Mouse (Mus musculus): ENCODE results near the gene Bola2. TPM values are rescaled to one million over a fixed set of nuclear protein-coding genes. Genes with fewer than 3 reads are reported as not detected.

Gene Bola2
- total and polyA plus RNA-seq, 3 experiments = 163 to 436 TPM; not detected in 1

GRCm38 (mm10) chr7:126741964-126742482, 46.8 kb downstream of the Bola2 start:
- TF ChIP-seq ZKSCAN1 (IDR thresholded peaks at IDR 0.05; ENCODE audit: low read depth, low read length) (no peak), RAD21 (IDR thresholded peaks at IDR 0.05; ENCODE audit: low read depth, low read length) (no peak), POLR2A (IDR thresholded peaks at IDR 0.05; ENCODE audit: control insufficient read depth in 1 of 2, insufficient read depth in 1 of 2, low read depth in 1 of 2, low read length in 2 of 2, poor library complexity in 1 of 2) (no peak), GABPA (IDR thresholded peaks at IDR 0.05; ENCODE audit: low read depth, low read length) (no peak), HCFC1 (IDR thresholded peaks at IDR 0.05; ENCODE audit: low read depth, low read length) (no peak), TBP (IDR thresholded peaks at IDR 0.05; ENCODE audit: low read depth, low read length) (no peak), NELFE (IDR thresholded peaks at IDR 0.05; ENCODE audit: low read depth, low read length) (no peak), USF1 (IDR thresholded peaks at IDR 0.05; ENCODE audit: low read depth, low read length) (no peak), EP300 (IDR thresholded peaks at IDR 0.05; ENCODE audit: low read depth in 1 of 2, low read length in 2 of 2) (no peak), TCF12 (IDR thresholded peaks at IDR 0.05; ENCODE audit: low read depth, low read length) (no peak), JUND (IDR thresholded peaks at IDR 0.05; ENCODE audit: low read depth, low read length) (no peak), ZC3H11A (IDR thresholded peaks at IDR 0.05; ENCODE audit: low read depth, low read length) (no peak), ETS1 (IDR thresholded peaks at IDR 0.05; ENCODE audit: low read depth, low read length) (no peak), MAFK (IDR thresholded peaks at IDR 0.05; ENCODE audit: borderline replicate concordance, low read depth, low read length) (no peak), ZNF384 (IDR thresholded peaks at IDR 0.05; ENCODE audit: low read depth, low read length) (no peak), ZMIZ1 (IDR thresholded peaks at IDR 0.05; ENCODE audit: low read depth, low read length) (no peak), MAZ (IDR thresholded peaks at IDR 0.05; ENCODE audit: low read depth, low read length) (no peak), RCOR1 (IDR thresholded peaks at IDR 0.05; ENCODE audit: low read depth, low read length) (no peak), MXI1 (IDR thresholded peaks at IDR 0.05; ENCODE audit: low read depth, low read length) (no peak)
- H3K4me1 ChIP-seq (ENCODE audit: control insufficient read depth in 1 of 2, insufficient read depth in 2 of 2, low read length in 2 of 2) = no peaks in the 10 kb centered on the region

GRCm38 (mm10) chr7:126746066-126746465, 50.9 kb downstream of the Bola2 start:
- Histone ChIP-seq H3K4me3 (ENCODE audit: control insufficient read depth in 1 of 2, insufficient read depth in 1 of 2, low read depth in 2 of 2, low read length in 2 of 2) (no peak overlapping the region), H3K27me3 (ENCODE audit: control insufficient read depth in 1 of 2, insufficient read depth in 2 of 2, low read length in 2 of 2) (peaks cover 0 to 2% of the 10 kb centered on the region in 2 experiments; a peak in 1 of 4 replicates), H3K36me3 (ENCODE audit: control insufficient read depth in 1 of 2, insufficient read depth in 2 of 2, low read length in 2 of 2) (no peaks in the 10 kb centered on the region), H3K9me3 (replicated peaks; ENCODE audit: insufficient read depth, low read length) (no peaks in the 10 kb centered on the region), H3K27ac (ENCODE audit: control insufficient read depth, low read depth, low read length) (no peak overlapping the region), H3K79me2 (ENCODE audit: control insufficient read depth, insufficient read depth, low read length, poor library complexity) (no peaks in the 10 kb centered on the region), H3K9ac (ENCODE audit: control insufficient read depth, low read depth, low read length, poor library complexity, severe bottlenecking) (no peak overlapping the region), H3K4me1 (ENCODE audit: control insufficient read depth in 1 of 2, insufficient read depth in 2 of 2, low read length in 2 of 2) (no peaks in the 10 kb centered on the region)
- DNase-seq (ENCODE audit: low read depth, low spot score) = no peak
- TF ChIP-seq POLR2A (IDR thresholded peaks at IDR 0.05; ENCODE audit: control insufficient read depth in 1 of 2, insufficient read depth in 1 of 2, low read depth in 1 of 2, low read length in 2 of 2, poor library complexity in 1 of 2) (no peak), UBTF (IDR thresholded peaks at IDR 0.05; ENCODE audit: borderline replicate concordance, insufficient read depth, low read depth, low read length) (no peak), TBP (IDR thresholded peaks at IDR 0.05; ENCODE audit: low read depth, low read length) (no peak), ZC3H11A (IDR thresholded peaks at IDR 0.05; ENCODE audit: low read depth, low read length) (no peak), USF1 (IDR thresholded peaks at IDR 0.05; ENCODE audit: low read depth, low read length) (no peak), MAZ (IDR thresholded peaks at IDR 0.05; ENCODE audit: low read depth, low read length) (no peak), BHLHE40 (IDR thresholded peaks at IDR 0.05; ENCODE audit: borderline replicate concordance, low read depth, low read length) (no peak), HCFC1 (IDR thresholded peaks at IDR 0.05; ENCODE audit: low read depth, low read length) (no peak), ZMIZ1 (IDR thresholded peaks at IDR 0.05; ENCODE audit: low read depth, low read length) (no peak), ELF1 (IDR thresholded peaks at IDR 0.05; ENCODE audit: low read depth, low read length) (no peak), NELFE (IDR thresholded peaks at IDR 0.05; ENCODE audit: low read depth, low read length) (no peak), SMC3 (IDR thresholded peaks at IDR 0.05; ENCODE audit: low read depth, low read length) (no peak), CHD1 (IDR thresholded peaks at IDR 0.05; ENCODE audit: low read depth, low read length) (no peak), TAL1 (IDR thresholded peaks at IDR 0.05; ENCODE audit: low read length) (no peak), POLR2AphosphoS5 (IDR thresholded peaks at IDR 0.05; ENCODE audit: borderline replicate concordance, low read depth, low read length) (no peak), MXI1 (IDR thresholded peaks at IDR 0.05; ENCODE audit: low read depth, low read length) (no peak), CTCF (IDR thresholded peaks at IDR 0.05 in 2 of 3, conservative IDR thresholded peaks at IDR 0.05 in 1 of 3; ENCODE audit: control insufficient read depth in 1 of 3, insufficient read depth in 1 of 3, low read depth in 2 of 3, low read length in 3 of 3, poor library complexity in 1 of 3, severe bottlenecking in 1 of 3) (no peak), RCOR1 (IDR thresholded peaks at IDR 0.05; ENCODE audit: low read depth, low read length) (no peak)

More at GRCm38 (mm10) chr7:126741964-126742482, 46.8 kb downstream of the Bola2 start:
- H3K27ac ChIP-seq (ENCODE audit: control insufficient read depth, low read depth, low read length) = no peak overlapping the region
- H3K9me3 ChIP-seq (replicated peaks; ENCODE audit: insufficient read depth, low read length) = no peaks in the 10 kb centered on the region
- H3K27me3 ChIP-seq (ENCODE audit: control insufficient read depth in 1 of 2, insufficient read depth in 2 of 2, low read length in 2 of 2) = no peaks in the 10 kb centered on the region; a peak in 1 of 4 replicates
- H3K36me3 ChIP-seq (ENCODE audit: control insufficient read depth in 1 of 2, insufficient read depth in 2 of 2, low read length in 2 of 2) = no peaks in the 10 kb centered on the region
- DNase-seq (ENCODE audit: low read depth, low spot score) = no peak
- no peaks in the 10 kb centered on the region for H3K79me2 ChIP-seq (ENCODE audit: control insufficient read depth, insufficient read depth, low read length, poor library complexity)
- no peak overlapping the region for H3K4me3 ChIP-seq (ENCODE audit: control insufficient read depth in 1 of 2, insufficient read depth in 1 of 2, low read depth in 2 of 2, low read length in 2 of 2)
- no peak overlapping the region for H3K9ac ChIP-seq (ENCODE audit: control insufficient read depth, low read depth, low read length, poor library complexity, severe bottlenecking)

Measured in MEL (cell line).